Mouse (Mus musculus) heart, adult 2 months (tissue): Measurements from ENCODE around the gene Serinc3.

Source experiments
- CTCF ChIP-seq: fragments of 200-600 bp; IDR thresholded peaks from 2 replicates; pipeline ENCODE4 v1.8.1; 2022; ENCODE audit warnings: antibody characterized with exemption, mild to moderate bottlenecking, moderate library complexity
- EP300 ChIP-seq: fragments of 200-500 bp; IDR thresholded peaks from 2 replicates; pipeline ENCODE4 v1.6.1; 2011; ENCODE audit warnings: low read depth, low read length, control low read depth; ENCODE audit not compliant: insufficient read depth
- POLR2A ChIP-seq: fragments of 200-500 bp; IDR thresholded peaks from 2 replicates; pipeline ENCODE4 v1.6.1; 2011; ENCODE audit warnings: mild to moderate bottlenecking, low read depth, low read length, control low read depth; ENCODE audit not compliant: insufficient read depth

DNA sequence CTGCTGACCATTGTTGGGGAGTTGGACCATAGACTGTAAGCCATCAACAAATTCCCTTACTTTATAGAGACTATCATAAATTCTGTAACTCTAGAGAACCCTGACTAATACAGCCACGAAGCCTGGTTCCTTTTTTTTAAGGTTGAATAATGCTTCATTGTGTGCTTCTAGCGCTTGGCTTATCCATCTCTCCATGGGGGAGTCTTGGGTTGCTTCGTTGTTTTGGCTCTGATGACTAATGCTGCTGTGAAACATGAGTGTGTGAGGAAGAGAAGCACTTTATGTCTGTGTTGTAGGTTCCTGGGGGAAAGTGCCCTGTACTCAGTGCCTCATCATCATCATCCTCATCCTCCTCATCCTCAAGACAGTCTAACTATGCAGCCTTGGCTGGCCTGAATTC is 19.0 kb upstream of the Serinc3 start:
- TF ChIP-seq CTCF (no peak), POLR2A (no peak), EP300 (no peak)
